Mouse (Mus musculus) ES-CJ7 (cell line): ENCODE measurements at regions not wholly inside any gene's neighbourhood (a gene's known extent, or its start where the extent isn't known, plus 50 kb on each side); places are given as distances from the start of the nearest gene placed in this dataset.

Experiments used
- DNase-seq: peaks from one replicate; pipeline ENCODE4 v3.0.0; 2011; ENCODE audit warnings: low read depth, low spot score

GRCm38 (mm10) chr6:71012436-71012822, 56.1 kb downstream of the Foxi3 start:
- no peak for DNase-seq

GRCm38 (mm10) chr6:71012823-71013461, 56.6 kb downstream of the Foxi3 start:
- DNase-seq: peak; percentile 74

- DNase-seq: peak; percentile 60
These were observed 60.1 kb downstream of the Foxi3 start for GRCm38 (mm10) chr6:71016388-71016787.

- no peak for DNase-seq
These were observed 65.0 kb downstream of the Foxi3 start for GRCm38 (mm10) chr6:71021353-71021752.

DNA sequence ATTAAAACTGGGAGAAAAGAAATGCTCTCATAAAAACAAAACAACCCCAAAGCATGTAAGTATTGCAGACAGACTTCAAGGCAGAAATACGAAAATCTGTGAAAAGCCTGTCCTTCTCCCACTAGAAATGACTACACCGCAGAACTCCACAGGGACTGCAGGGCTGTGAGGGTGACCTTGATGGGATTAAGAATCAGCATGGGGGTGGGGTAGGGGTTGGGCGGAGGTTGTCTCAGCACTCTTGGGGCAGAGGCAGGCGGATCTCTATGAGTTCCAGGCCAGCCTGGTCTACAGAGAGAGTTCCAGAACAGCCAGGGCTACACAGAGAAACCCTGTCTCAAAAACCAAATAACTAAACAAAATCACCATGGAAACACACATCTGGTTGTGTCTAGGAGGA, 69.1 kb downstream of the Foxi3 start:
- peak; percentile 40 for DNase-seq

- no peak for DNase-seq
These were observed 73.3 kb downstream of the Foxi3 start for GRCm38 (mm10) chr6:71029663-71030062.

GRCm38 (mm10) chr6:71030541-71030940, 74.2 kb downstream of the Foxi3 start:
- DNase-seq: peak; percentile 64

- DNase-seq: no peak
These were observed 87.9 kb downstream of the Foxi3 start for GRCm38 (mm10) chr6:71044241-71044640.

- no peak for DNase-seq
These were observed 88.9 kb downstream of the Foxi3 start for GRCm38 (mm10) chr6:71045261-71045660.

GRCm38 (mm10) chr6:71048199-71049094, 92.1 kb downstream of the Foxi3 start:
- peak; percentile 18 for DNase-seq

- DNase-seq: no peak
These were observed 93.9 kb downstream of the Foxi3 start for GRCm38 (mm10) chr6:71050248-71050647.

- no peak for DNase-seq
These were observed 93.5 kb downstream of the Thnsl2 start for GRCm38 (mm10) chr6:71050754-71051213.

- no peak for DNase-seq
These were observed 86.9 kb downstream of the Thnsl2 start for GRCm38 (mm10) chr6:71057209-71057858.

DNA sequence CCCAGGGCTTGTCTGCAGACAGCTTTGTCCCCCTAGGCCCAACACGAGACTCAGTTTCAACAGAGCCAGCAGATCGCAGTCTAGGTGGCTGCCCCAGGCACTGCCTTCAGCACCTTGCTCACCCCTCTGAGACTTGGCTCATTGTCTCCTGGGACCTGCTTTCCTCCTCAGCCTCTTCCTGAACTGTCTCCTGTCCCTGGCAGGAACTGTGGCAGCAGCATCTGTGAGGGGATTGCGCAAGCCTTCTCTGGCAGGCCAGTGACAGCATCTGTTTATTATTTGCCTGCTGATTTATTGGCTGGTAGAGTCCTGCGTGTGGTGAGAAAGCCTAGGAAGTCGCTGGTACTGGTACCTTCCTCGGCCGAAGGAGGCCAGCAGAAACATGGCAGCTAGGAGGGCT, 84.1 kb downstream of the Thnsl2 start:
- DNase-seq: no peak

DNA sequence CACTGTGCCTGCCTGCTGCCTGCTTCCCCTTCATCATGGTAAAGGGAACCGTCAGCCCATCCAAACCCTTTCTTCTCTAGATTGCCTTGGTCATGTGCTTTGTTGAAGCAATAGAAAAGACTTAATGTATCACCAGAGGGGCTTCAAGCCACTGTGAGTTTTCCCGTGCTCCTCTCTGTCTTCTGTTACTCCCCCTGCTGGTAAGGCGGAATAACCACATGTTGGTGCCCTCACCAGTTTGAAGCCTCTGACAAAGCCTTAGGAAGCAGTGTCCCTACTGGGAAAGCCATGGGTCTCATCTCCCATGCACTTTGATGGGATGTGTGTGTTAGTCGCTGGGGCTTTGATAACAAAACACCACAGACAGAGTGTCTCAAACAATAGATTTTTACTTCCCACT, 81.3 kb downstream of the Thnsl2 start:
- DNase-seq: peak; percentile 67

- DNase-seq: no peak
These were observed 78.8 kb downstream of the Thnsl2 start for GRCm38 (mm10) chr6:71065428-71065827.

DNA sequence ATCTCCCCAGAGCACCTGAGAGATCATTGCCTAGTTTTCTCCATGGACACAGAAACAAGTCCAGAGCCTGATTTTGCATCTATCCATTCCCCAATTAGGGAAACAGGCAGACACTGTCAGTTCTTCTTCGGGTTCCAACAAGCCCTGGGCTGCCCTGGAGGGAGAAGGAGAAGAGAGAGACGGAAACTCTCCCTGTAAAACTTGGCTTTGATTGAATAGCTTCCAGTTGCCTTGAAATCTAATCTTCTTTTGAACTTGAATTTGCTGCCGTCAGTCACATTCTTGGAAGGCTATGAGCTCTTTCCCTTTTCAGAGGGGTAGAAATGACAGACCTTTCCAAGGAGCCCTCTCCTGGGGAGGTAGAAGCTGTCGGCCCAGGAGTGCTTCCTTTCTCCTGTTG, 75.0 kb downstream of the Thnsl2 start:
- no peak for DNase-seq

- no peak for DNase-seq
These were observed 69.4 kb downstream of the Thnsl2 start for GRCm38 (mm10) chr6:71074789-71075191.
